Mouse (Mus musculus): ENCODE results near the gene Vmn1r14. TPM values are rescaled to one million over a fixed set of nuclear protein-coding genes. Genes with fewer than 3 reads are reported as not detected.
"Not testable (repeated sequence)": the region's sequence is repeated elsewhere in the genome, so short reads cannot be mapped to it uniquely, and the experiment has no call there.

Gene Vmn1r14
- polyA plus RNA-seq (2014; fragmentation: Nextera tagmentation; extraction: Ambion mirVana), result not detected in 2 replicates

- DNase-seq (ENCODE audit: low spot score), result no peak
- Histone ChIP-seq H3K36me3 (ENCODE audit: control insufficient read depth, insufficient read depth, low read length) (no peaks in the 10 kb centered on the region), H3K4me1 (replicated peaks; ENCODE audit: control insufficient read depth, insufficient read depth, low read length) (no peaks in the 10 kb centered on the region), H3K27me3 (replicated peaks; ENCODE audit: control insufficient read depth, insufficient read depth, low read length) (no peaks in the 10 kb centered on the region), H3K9ac (ENCODE audit: low read length) (no peak within 1 kb of the TSS), H3K4me3 (ENCODE audit: low read depth, low read length) (no peak within 1 kb of the TSS), H3K9me3 (ENCODE audit: control insufficient read depth, low read length) (no peaks in the 10 kb centered on the region), H3K27ac (ENCODE audit: low read depth) (no peak within 1 kb of the TSS), H3K4me2 (ENCODE audit: low read length) (no peak within 1 kb of the TSS)
- ATAC-seq (replicated peaks; ENCODE audit: low FRiP score, low TSS enrichment, low read depth), result no peak
- 88% methylated on average over 3 of the region's 3 CpGs for WGBS
These were observed at the start of gene Vmn1r14 for GRCm38 (mm10) chr6:57231386-57231785. TSS of gene Vmn1r14 (plus strand) at chr6:57231686.

- not testable (repeated sequence) for H3K4me2 ChIP-seq (ENCODE audit: low read length); H3K9me3 ChIP-seq (ENCODE audit: control insufficient read depth, low read length); DNase-seq (ENCODE audit: low spot score); H3K9ac ChIP-seq (ENCODE audit: low read length); H3K4me1 ChIP-seq (replicated peaks; ENCODE audit: control insufficient read depth, insufficient read depth, low read length); H3K4me3 ChIP-seq (ENCODE audit: low read depth, low read length); H3K36me3 ChIP-seq (ENCODE audit: control insufficient read depth, insufficient read depth, low read length); H3K27me3 ChIP-seq (replicated peaks; ENCODE audit: control insufficient read depth, insufficient read depth, low read length); ATAC-seq (replicated peaks; ENCODE audit: low FRiP score, low TSS enrichment, low read depth); H3K27ac ChIP-seq (ENCODE audit: low read depth)
- WGBS, result 60% methylated on average over 3 of the region's 3 CpGs
These were observed 41.5 kb upstream of the Vmn1r14 start for GRCm38 (mm10) chr6:57190016-57190415.

- not testable (repeated sequence) for H3K9me3 ChIP-seq (ENCODE audit: control insufficient read depth, low read length); H3K4me1 ChIP-seq (replicated peaks; ENCODE audit: control insufficient read depth, insufficient read depth, low read length); H3K27ac ChIP-seq (ENCODE audit: low read depth); H3K27me3 ChIP-seq (replicated peaks; ENCODE audit: control insufficient read depth, insufficient read depth, low read length); H3K9ac ChIP-seq (ENCODE audit: low read length); H3K4me2 ChIP-seq (ENCODE audit: low read length); ATAC-seq (replicated peaks; ENCODE audit: low FRiP score, low TSS enrichment, low read depth); H3K36me3 ChIP-seq (ENCODE audit: control insufficient read depth, insufficient read depth, low read length); H3K4me3 ChIP-seq (ENCODE audit: low read depth, low read length); DNase-seq (ENCODE audit: low spot score)
- 93% methylated on average over 1 of the region's 1 CpGs for WGBS
These were observed 28.5 kb upstream of the Vmn1r14 start, which contains the start of gene Vmn1r13 for GRCm38 (mm10) chr6:57202990-57203389. TSS of gene Vmn1r13 (plus strand) at chr6:57203290.

GRCm38 (mm10) chr6:57257652-57258051, 26.2 kb downstream of the Vmn1r14 start, which contains the start of gene Vmn1r15:
TSS of gene Vmn1r15 (plus strand) at chr6:57257952.
- DNase-seq (ENCODE audit: low spot score) (no peak), ATAC-seq (replicated peaks; ENCODE audit: low FRiP score, low TSS enrichment, low read depth) (no peak)
- 77% methylated on average over 1 of the region's 1 CpGs for WGBS
- no peak within 1 kb of the TSS for H3K4me2 ChIP-seq (ENCODE audit: low read length)
- H3K36me3 ChIP-seq (ENCODE audit: control insufficient read depth, insufficient read depth, low read length), result no peaks in the 10 kb centered on the region
- no peak within 1 kb of the TSS for H3K4me3 ChIP-seq (ENCODE audit: low read depth, low read length)
- no peaks in the 10 kb centered on the region for H3K4me1 ChIP-seq (replicated peaks; ENCODE audit: control insufficient read depth, insufficient read depth, low read length)
- no peak within 1 kb of the TSS for H3K27ac ChIP-seq (ENCODE audit: low read depth)
- H3K27me3 ChIP-seq (replicated peaks; ENCODE audit: control insufficient read depth, insufficient read depth, low read length), result no peaks in the 10 kb centered on the region
- no peaks in the 10 kb centered on the region for H3K9me3 ChIP-seq (ENCODE audit: control insufficient read depth, low read length)
- no peak within 1 kb of the TSS for H3K9ac ChIP-seq (ENCODE audit: low read length)

GRCm38 (mm10) chr6:57260990-57261389, 29.5 kb downstream of the Vmn1r14 start:
- H3K4me3 ChIP-seq (ENCODE audit: low read depth, low read length), result no peak overlapping the region
- no peaks in the 10 kb centered on the region for H3K27me3 ChIP-seq (replicated peaks; ENCODE audit: control insufficient read depth, insufficient read depth, low read length)
- WGBS, result 78% methylated on average over 2 of the region's 2 CpGs
- no peaks in the 10 kb centered on the region for H3K4me1 ChIP-seq (replicated peaks; ENCODE audit: control insufficient read depth, insufficient read depth, low read length)
- no peak overlapping the region for H3K9ac ChIP-seq (ENCODE audit: low read length)
- no peaks in the 10 kb centered on the region for H3K36me3 ChIP-seq (ENCODE audit: control insufficient read depth, insufficient read depth, low read length)
- ATAC-seq (replicated peaks; ENCODE audit: low FRiP score, low TSS enrichment, low read depth) (no peak), DNase-seq (ENCODE audit: low spot score) (no peak)
- H3K9me3 ChIP-seq (ENCODE audit: control insufficient read depth, low read length), result no peaks in the 10 kb centered on the region
- no peak overlapping the region for H3K4me2 ChIP-seq (ENCODE audit: low read length)
- no peak overlapping the region for H3K27ac ChIP-seq (ENCODE audit: low read depth)

- Histone ChIP-seq H3K9me3 (ENCODE audit: control insufficient read depth, low read length) (no peaks in the 10 kb centered on the region), H3K27ac (ENCODE audit: low read depth) (no peak overlapping the region), H3K4me2 (ENCODE audit: low read length) (no peak overlapping the region), H3K36me3 (ENCODE audit: control insufficient read depth, insufficient read depth, low read length) (no peaks in the 10 kb centered on the region), H3K27me3 (replicated peaks; ENCODE audit: control insufficient read depth, insufficient read depth, low read length) (no peaks in the 10 kb centered on the region), H3K4me3 (ENCODE audit: low read depth, low read length) (no peak overlapping the region), H3K9ac (ENCODE audit: low read length) (no peak overlapping the region), H3K4me1 (replicated peaks; ENCODE audit: control insufficient read depth, insufficient read depth, low read length) (no peaks in the 10 kb centered on the region)
- ATAC-seq (replicated peaks; ENCODE audit: low FRiP score, low TSS enrichment, low read depth), result no peak
- 71% methylated on average over 3 of the region's 3 CpGs for WGBS
- DNase-seq (ENCODE audit: low spot score), result no peak
These were observed 40.4 kb downstream of the Vmn1r14 start for GRCm38 (mm10) chr6:57271881-57272280.

- no peaks in the 10 kb centered on the region for H3K4me1 ChIP-seq (replicated peaks; ENCODE audit: control insufficient read depth, insufficient read depth, low read length)
- no peak overlapping the region for H3K27ac ChIP-seq (ENCODE audit: low read depth)
- no peak overlapping the region for H3K4me3 ChIP-seq (ENCODE audit: low read depth, low read length)
- no peak overlapping the region for H3K9ac ChIP-seq (ENCODE audit: low read length)
- no peaks in the 10 kb centered on the region for H3K9me3 ChIP-seq (ENCODE audit: control insufficient read depth, low read length)
- ATAC-seq (replicated peaks; ENCODE audit: low FRiP score, low TSS enrichment, low read depth) (no peak), DNase-seq (ENCODE audit: low spot score) (no peak)
- H3K36me3 ChIP-seq (ENCODE audit: control insufficient read depth, insufficient read depth, low read length), result no peaks in the 10 kb centered on the region
- no peak overlapping the region for H3K4me2 ChIP-seq (ENCODE audit: low read length)
- H3K27me3 ChIP-seq (replicated peaks; ENCODE audit: control insufficient read depth, insufficient read depth, low read length), result no peaks in the 10 kb centered on the region
These were observed 41.0 kb downstream of the Vmn1r14 start for GRCm38 (mm10) chr6:57272517-57272916.

GRCm38 (mm10) chr6:57278952-57279351, 47.5 kb downstream of the Vmn1r14 start:
- Histone ChIP-seq H3K4me3 (ENCODE audit: low read depth, low read length) (no peak overlapping the region), H3K9me3 (ENCODE audit: control insufficient read depth, low read length) (no peaks in the 10 kb centered on the region), H3K4me2 (ENCODE audit: low read length) (no peak overlapping the region), H3K27ac (ENCODE audit: low read depth) (no peak overlapping the region), H3K27me3 (replicated peaks; ENCODE audit: control insufficient read depth, insufficient read depth, low read length) (no peaks in the 10 kb centered on the region), H3K4me1 (replicated peaks; ENCODE audit: control insufficient read depth, insufficient read depth, low read length) (no peaks in the 10 kb centered on the region), H3K9ac (ENCODE audit: low read length) (no peak overlapping the region), H3K36me3 (ENCODE audit: control insufficient read depth, insufficient read depth, low read length) (no peaks in the 10 kb centered on the region)
- ATAC-seq (replicated peaks; ENCODE audit: low FRiP score, low TSS enrichment, low read depth) (no peak), DNase-seq (ENCODE audit: low spot score) (no peak)

All from intestine, embryonic 14.5 days (tissue).